Mouse (Mus musculus) liver, adult (tissue): Measurements from ENCODE around the gene Aldoart1.

ENCODE experiments used
- GATA4 ChIP-seq: IDR thresholded peaks from 2 replicates; pipeline ENCODE4 v1.6.1; 2014; ENCODE audit warnings: mild to moderate bottlenecking, low read length; ENCODE audit not compliant: insufficient replicate concordance

The Aldoart1 gene

GRCm38 (mm10) chr4:72852534-72852933 lies at the start of gene Aldoart1:
Gene Aldoart1, minus strand, starts transcription at chr4:72852634.
- TF ChIP-seq GATA4, result no peak

GRCm38 (mm10) chr4:72901566-72901965 lies 49.1 kb upstream of the Aldoart1 start:
- TF ChIP-seq GATA4, result no peak

- TF ChIP-seq GATA4, result no peak
Observed at GRCm38 (mm10) chr4:72865371-72866075, 13.1 kb upstream of the Aldoart1 start.

- TF ChIP-seq GATA4, result no peak
Observed at GRCm38 (mm10) chr4:72844276-72844675, 8.2 kb downstream of the Aldoart1 start.

GRCm38 (mm10) chr4:72843025-72843424 lies 9.4 kb downstream of the Aldoart1 start:
- no peak for TF ChIP-seq GATA4

- no peak for TF ChIP-seq GATA4
Observed at GRCm38 (mm10) chr4:72836430-72836829, 16.0 kb downstream of the Aldoart1 start.

GRCm38 (mm10) chr4:72835400-72835799 lies 17.0 kb downstream of the Aldoart1 start:
- no peak for TF ChIP-seq GATA4

GRCm38 (mm10) chr4:72800816-72801215 lies 51.6 kb downstream of the Aldoart1 start:
- TF ChIP-seq GATA4, result no peak
